Mouse (Mus musculus): ENCODE measurements around the gene Gm20388.

Gene Gm20388

GRCm38 (mm10) chr8:120517666-120518410 lies 607.2 kb downstream of the Gm20388 start:
- DNase-seq, result no peak

GRCm38 (mm10) chr8:120518736-120519534 lies 608.3 kb downstream of the Gm20388 start:
- DNase-seq, result peak in 1 of 2 experiments; percentile 64

- DNase-seq, result no peak
Measured at GRCm38 (mm10) chr8:120520287-120520686, 609.6 kb downstream of the Gm20388 start.

GRCm38 (mm10) chr8:120520707-120521590 lies 610.3 kb downstream of the Gm20388 start:
- DNase-seq, result peak; percentile 85 to 86

GRCm38 (mm10) chr8:120521591-120521965 lies 610.9 kb downstream of the Gm20388 start:
- DNase-seq, result no peak

- DNase-seq, result no peak
Measured at GRCm38 (mm10) chr8:120523641-120524040, 613.0 kb downstream of the Gm20388 start.

- DNase-seq, result no peak
Measured at GRCm38 (mm10) chr8:120525135-120525534, 614.5 kb downstream of the Gm20388 start.

- DNase-seq, result no peak
Measured at GRCm38 (mm10) chr8:120525832-120526231, 615.2 kb downstream of the Gm20388 start.

- no peak for DNase-seq
Measured at GRCm38 (mm10) chr8:120526577-120526976, 615.9 kb downstream of the Gm20388 start.

GRCm38 (mm10) chr8:120528332-120528731 lies 617.7 kb downstream of the Gm20388 start:
- DNase-seq, result no peak

GRCm38 (mm10) chr8:120529226-120529625 lies 618.6 kb downstream of the Gm20388 start:
- no peak for DNase-seq

GRCm38 (mm10) chr8:120530954-120531656 lies 620.5 kb downstream of the Gm20388 start:
- DNase-seq, result no peak

- DNase-seq, result peak in 1 of 2 experiments; percentile 61
Measured at GRCm38 (mm10) chr8:120531775-120532516, 621.3 kb downstream of the Gm20388 start.

GRCm38 (mm10) chr8:120532517-120533215 lies 622.0 kb downstream of the Gm20388 start:
- DNase-seq, result no peak

- DNase-seq, result no peak
Measured at GRCm38 (mm10) chr8:120533380-120533779, 622.7 kb downstream of the Gm20388 start.

GRCm38 (mm10) chr8:120534080-120534479 lies 623.4 kb downstream of the Gm20388 start:
- DNase-seq, result no peak

GRCm38 (mm10) chr8:120534504-120535368 lies 624.1 kb downstream of the Gm20388 start:
- peak; percentile 92 to 93 for DNase-seq

- DNase-seq, result peak; percentile 90 to 93
Measured at GRCm38 (mm10) chr8:120535452-120536305, 625.0 kb downstream of the Gm20388 start.
